Mouse (Mus musculus) lung, adult 2 months (tissue): ENCODE data around the gene Pde4d. TPM values are rescaled to one million over a fixed set of nuclear protein-coding genes. Genes with fewer than 3 reads are reported as not detected.

ENCODE experiments used
- DNase-seq: peaks from one replicate; pipeline ENCODE4 v3.0.0; 2022
- H3K4me1 ChIP-seq: fragments of 200-500 bp; 2 replicates; pipeline ENCODE4 v1.6.1; 2011; ENCODE audit warnings: low read length; ENCODE audit not compliant: control insufficient read depth, insufficient read depth
- H3K4me3 ChIP-seq: fragments of 200-500 bp; replicated peaks from 2 replicates; pipeline ENCODE3; 2011; ENCODE audit warnings: low read depth, mild to moderate bottlenecking, control low read depth, low read length; ENCODE audit errors: extremely low read depth
- CTCF ChIP-seq: fragments of 200-500 bp; IDR thresholded peaks from 2 replicates; pipeline ENCODE4 v1.5.1; 2011; ENCODE audit warnings: mild to moderate bottlenecking, low read length, control low read depth; ENCODE audit not compliant: insufficient read depth
- POLR2A ChIP-seq: fragments of 200-500 bp; IDR thresholded peaks from 2 replicates; pipeline ENCODE4 v1.6.1; 2011; ENCODE audit warnings: low read depth, mild to moderate bottlenecking, control low read depth, low read length, borderline replicate concordance; ENCODE audit errors: extremely low read depth
- WGBS: fragments of 180-500 bp; shearing (Covaris S2); methylation state at CpG from one replicate; pipeline ENCODE4 v1.1.7; 2018; 5-methylcytosine and 5-hydroxymethylcytosine counted together
- polyA plus RNA-seq: library from polyadenylated mRNA; depleted of rRNA; stranded (reverse); fragments of >200 nt; gene quantifications from 2 replicates; pipeline ENCODE4 v1.2.3, GENCODE M21; 2012

The Pde4d gene
- polyA plus RNA-seq, 1 experiment = 20.0 TPM

DNA sequence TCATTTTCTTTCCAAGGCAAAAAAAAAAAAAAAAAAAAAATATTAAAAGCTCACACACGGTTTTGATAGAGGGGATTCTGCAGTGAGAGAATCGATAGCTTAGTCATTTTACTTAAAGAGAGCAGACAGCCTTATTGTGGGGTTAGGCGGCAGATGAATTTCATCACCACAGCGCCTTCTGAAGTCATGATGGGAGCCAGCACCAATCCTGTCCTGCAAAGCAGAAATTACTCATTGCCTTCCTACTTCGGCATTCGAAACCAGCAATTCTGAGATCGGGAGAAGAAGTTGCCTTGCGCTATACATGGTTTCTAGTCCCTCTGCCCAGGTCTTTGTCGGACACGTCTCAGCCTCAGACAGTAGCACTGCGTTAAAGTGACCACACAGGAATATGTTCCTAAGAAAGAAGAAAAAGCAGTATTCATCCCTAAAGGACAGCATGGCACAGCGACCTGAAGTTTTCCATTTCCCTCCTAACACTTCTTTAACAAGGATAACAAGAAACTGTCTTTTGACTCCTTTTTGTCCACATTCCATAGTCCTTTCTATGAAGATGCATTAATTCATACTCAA is 991.7 kb downstream of the Pde4d start:
- no peak for TF ChIP-seq POLR2A
- TF ChIP-seq CTCF = no peak
- peak overlapping the region; percentile 87 for H3K4me3 ChIP-seq
- peaks cover 6% of the 10 kb centered on the region; the same call in 1 of the 2 replicates for H3K4me1 ChIP-seq
- peak; percentile 27 for DNase-seq
- WGBS = 21% methylated on average over 12 of the region's 12 CpGs

GRCm38 (mm10) chr13:109446138-109446537 is 996.4 kb downstream of the Pde4d start:
- Histone ChIP-seq H3K4me3 (no peak overlapping the region), H3K4me1 (peaks cover 6% of the 10 kb centered on the region; the same call in 1 of the 2 replicates)
- 80% methylated on average over 7 of the region's 7 CpGs for WGBS
- DNase-seq = no peak
- TF ChIP-seq POLR2A (no peak), CTCF (no peak)

DNA sequence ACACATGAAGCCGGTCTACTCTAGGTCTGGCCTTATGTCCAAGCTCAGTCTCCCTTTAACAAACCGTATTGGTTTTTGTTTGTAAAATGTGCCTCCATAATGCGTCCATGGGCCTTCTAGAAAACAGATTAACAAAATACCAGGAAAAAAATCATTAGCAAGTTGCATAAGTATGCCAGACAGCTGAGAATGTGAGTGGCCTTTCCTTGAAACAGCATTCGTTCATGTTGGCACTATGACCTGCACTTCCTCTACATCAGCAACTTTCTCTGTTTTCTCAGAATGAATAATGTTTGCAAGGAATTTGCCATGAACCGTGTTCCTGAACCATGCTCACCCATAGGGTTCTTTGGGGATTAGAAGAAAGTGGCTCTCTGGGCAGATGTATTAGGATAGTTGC is 998.4 kb downstream of the Pde4d start:
- H3K4me1 ChIP-seq = peaks cover 3% of the 10 kb centered on the region; the same call in 1 of the 2 replicates
- WGBS = 63% methylated on average over 5 of the region's 5 CpGs
- H3K4me3 ChIP-seq = no peak overlapping the region
- TF ChIP-seq POLR2A (no peak), CTCF (no peak)
- no peak for DNase-seq

- Histone ChIP-seq H3K4me3 (no peak overlapping the region), H3K4me1 (peaks cover 6% of the 10 kb centered on the region)
- TF ChIP-seq POLR2A = no peak
- no peak for TF ChIP-seq CTCF
- DNase-seq = no peak
These were observed 1024.6 kb downstream of the Pde4d start for GRCm38 (mm10) chr13:109474344-109474743.

- DNase-seq = peak; percentile 78
- H3K4me3 ChIP-seq = no peak overlapping the region
- TF ChIP-seq CTCF (no peak), POLR2A (no peak)
- 34% methylated on average over 7 of the region's 7 CpGs for whole genome bisulfite sequencing
- H3K4me1 ChIP-seq = peaks cover 8% of the 10 kb centered on the region
These were observed 1031.7 kb downstream of the Pde4d start for GRCm38 (mm10) chr13:109481446-109481845.

- TF ChIP-seq CTCF (no peak), POLR2A (no peak)
- H3K4me3 ChIP-seq = no peak overlapping the region
- 71% methylated on average over 6 of the region's 6 CpGs for WGBS
These were observed 1036.4 kb downstream of the Pde4d start for GRCm38 (mm10) chr13:109486166-109486565.

GRCm38 (mm10) chr13:109487378-109487777 is 1037.6 kb downstream of the Pde4d start:
- H3K4me1 ChIP-seq = peaks cover 5% of the 10 kb centered on the region; the same call in 1 of the 2 replicates
- WGBS = 54% methylated on average over 2 of the region's 2 CpGs
- no peak for DNase-seq
- no peak overlapping the region for H3K4me3 ChIP-seq
- TF ChIP-seq POLR2A = no peak
- TF ChIP-seq CTCF = no peak

More at GRCm38 (mm10) chr13:109486166-109486565, 1036.4 kb downstream of the Pde4d start:
- H3K4me1 ChIP-seq = peaks cover 8% of the 10 kb centered on the region
- no peak for DNase-seq

DNA sequence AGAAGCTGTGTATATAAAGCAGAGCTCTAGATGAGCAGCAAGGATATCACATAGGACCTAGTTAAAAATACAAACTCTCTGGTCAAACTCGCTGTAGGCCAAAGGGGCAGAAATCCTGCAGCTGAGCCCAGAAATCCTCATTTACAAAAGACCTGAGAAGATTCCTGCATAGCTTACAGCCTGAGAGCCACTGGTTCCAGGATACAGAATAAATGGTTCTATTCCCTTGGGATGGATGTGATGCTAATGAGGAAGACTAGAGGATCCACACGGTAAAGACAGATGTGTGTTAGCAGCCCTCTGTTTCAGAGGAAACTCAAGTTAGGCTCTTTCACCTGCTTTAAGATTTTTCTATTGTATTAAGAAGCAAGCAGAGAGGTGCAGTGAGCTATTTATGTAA is 1041.1 kb downstream of the Pde4d start:
- Histone ChIP-seq H3K4me1 (peaks cover 3% of the 10 kb centered on the region; the same call in 1 of the 2 replicates), H3K4me3 (no peak overlapping the region)
- DNase-seq = no peak
- TF ChIP-seq POLR2A = no peak
- TF ChIP-seq CTCF = no peak
- WGBS = 81% methylated on average over 2 of the region's 2 CpGs

DNA sequence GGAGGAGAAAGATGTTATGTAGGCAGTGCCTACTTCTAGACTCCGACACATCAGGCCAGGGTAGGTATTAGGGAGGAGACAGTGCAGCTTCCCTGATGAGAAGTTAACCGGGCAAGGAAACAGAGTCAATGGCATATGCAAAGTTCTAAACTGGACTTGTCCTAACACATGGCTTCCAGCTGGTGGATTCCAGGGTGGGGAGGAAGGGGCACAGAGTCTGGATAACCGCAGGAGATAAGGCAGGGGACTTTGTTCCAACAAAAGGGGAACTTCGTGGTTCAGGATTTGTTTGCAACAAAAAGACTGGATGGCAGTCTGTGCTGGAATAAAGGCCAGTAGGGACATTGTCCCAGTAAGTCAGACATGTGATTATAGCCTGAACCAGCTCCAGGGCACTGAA is 1042.1 kb downstream of the Pde4d start:
- no peak for TF ChIP-seq POLR2A
- TF ChIP-seq CTCF = no peak
- H3K4me1 ChIP-seq = no peaks in the 10 kb centered on the region
- H3K4me3 ChIP-seq = no peak overlapping the region
- no peak for DNase-seq
- 61% methylated on average over 4 of the region's 4 CpGs for WGBS

- no peak for DNase-seq
- H3K4me3 ChIP-seq = no peak overlapping the region
- TF ChIP-seq CTCF (no peak), POLR2A (no peak)
- 81% methylated on average over 9 of the region's 9 CpGs for WGBS
- peaks cover 4% of the 10 kb centered on the region; the same call in 1 of the 2 replicates for H3K4me1 ChIP-seq
These were observed 1050.6 kb downstream of the Pde4d start for GRCm38 (mm10) chr13:109500336-109500735.
